Mouse (Mus musculus): ENCODE measurements around the gene Fam71f2.

- TF ChIP-seq ZC3H11A (IDR thresholded peaks at IDR 0.05; ENCODE audit: borderline replicate concordance, low read depth, low read length): no peak
- peak; percentile 46; the same call in 1 of the 2 replicates for TF ChIP-seq HCFC1 (IDR thresholded peaks at IDR 0.05; ENCODE audit: borderline replicate concordance, insufficient read depth, low read length)
- TF ChIP-seq CHD2 (IDR thresholded peaks at IDR 0.05; ENCODE audit: low read depth, low read length): no peak
Observed at GRCm38 (mm10) chr6:29272312-29273072, 6.9 kb upstream of the Fam71f2 start, which contains the start of gene Hilpda.
